Mouse (Mus musculus) kidney, embryonic 15.5 days (tissue): ENCODE measurements around the gene Ago3. TPM values are rescaled to one million over a fixed set of nuclear protein-coding genes. Genes with fewer than 3 reads are reported as not detected.

Source experiments
- ATAC-seq: fragments of 200-750 bp; cut with Nextera tagmentation; replicated peaks from 2 replicates; pipeline ENCODE4 v1.8.0; 2017; ENCODE audit warnings: moderate TSS enrichment; ENCODE audit not compliant: low FRiP score
- H3K27ac ChIP-seq: fragments of 300-500 bp; sonication (generic); 2 replicates; pipeline ENCODE4 v1.5.1; 2015; ENCODE audit warnings: mild to moderate bottlenecking, inconsistent platforms
- H3K27me3 ChIP-seq: fragments of 300-500 bp; sonication (generic); 2 replicates; pipeline ENCODE4 v1.6.1; 2015; ENCODE audit warnings: inconsistent platforms
- H3K36me3 ChIP-seq: fragments of 300-500 bp; sonication (generic); 2 replicates; pipeline ENCODE4 v1.6.1; 2015; ENCODE audit warnings: inconsistent platforms
- H3K4me1 ChIP-seq: fragments of 300-500 bp; sonication (generic); 2 replicates; pipeline ENCODE4 v1.6.1; 2015; ENCODE audit warnings: inconsistent platforms
- H3K4me2 ChIP-seq: fragments of 300-500 bp; sonication (generic); 2 replicates; pipeline ENCODE4 v1.6.1; 2015; ENCODE audit warnings: moderate library complexity, mild to moderate bottlenecking, inconsistent platforms
- H3K4me3 ChIP-seq: fragments of 300-500 bp; sonication (generic); replicated peaks from 2 replicates; pipeline ENCODE4 v1.5.1; 2015; ENCODE audit warnings: mild to moderate bottlenecking, inconsistent platforms
- H3K9ac ChIP-seq: fragments of 300-500 bp; sonication (generic); 2 replicates; pipeline ENCODE4 v1.6.1; 2015; ENCODE audit warnings: mild to moderate bottlenecking, inconsistent platforms
- H3K9me3 ChIP-seq: fragments of 300-500 bp; sonication (generic); replicated peaks from 2 replicates; pipeline ENCODE4 v1.6.1; 2016; ENCODE audit warnings: inconsistent platforms
- WGBS: fragments of 180-500 bp; shearing (Covaris S2); methylation state at CpG from one replicate; pipeline ENCODE4 v1.1.7; 2015; ENCODE audit warnings: mixed read lengths; 5-methylcytosine and 5-hydroxymethylcytosine counted together
- polyA plus RNA-seq: library from polyadenylated mRNA; unstranded; fragments of >200 nt; fragmentation: Nextera tagmentation; extraction: Ambion mirVana; gene quantifications from 2 replicates; pipeline ENCODE4 v1.2.1, GENCODE M21; 2015

Ago3 gene
- polyA plus RNA-seq, 1 experiment from 2014 or later = 15.9 TPM

GRCm38 (mm10) chr4:126306058-126306457, 123.3 kb downstream of the Ago3 start:
- no peak for ATAC-seq
- Histone ChIP-seq H3K9me3 (peaks cover 4% of the 10 kb centered on the region), H3K27ac (no peak overlapping the region), H3K4me2 (no peak overlapping the region), H3K4me1 (peaks cover 22% of the 10 kb centered on the region), H3K36me3 (no peaks in the 10 kb centered on the region), H3K9ac (no peak overlapping the region), H3K4me3 (no peak overlapping the region), H3K27me3 (peaks cover 22% of the 10 kb centered on the region)
- 94% methylated on average over 6 of the region's 6 CpGs for WGBS

GRCm38 (mm10) chr4:126305428-126305827, 123.9 kb downstream of the Ago3 start:
- no peak overlapping the region for H3K27ac ChIP-seq
- no peak overlapping the region for H3K4me3 ChIP-seq
- no peak overlapping the region for H3K9ac ChIP-seq
- no peak for ATAC-seq
- H3K36me3 ChIP-seq = no peaks in the 10 kb centered on the region
- 90% methylated on average over 1 of the region's 1 CpGs for WGBS
- H3K9me3 ChIP-seq = peaks cover 4% of the 10 kb centered on the region
- H3K4me2 ChIP-seq = no peak overlapping the region
- peaks cover 28% of the 10 kb centered on the region for H3K4me1 ChIP-seq
- H3K27me3 ChIP-seq = peaks cover 28% of the 10 kb centered on the region

GRCm38 (mm10) chr4:126303877-126304276, 125.5 kb downstream of the Ago3 start:
- H3K27me3 ChIP-seq = peaks cover 44% of the 10 kb centered on the region
- no peak overlapping the region for H3K4me2 ChIP-seq
- H3K36me3 ChIP-seq = no peaks in the 10 kb centered on the region
- ATAC-seq = no peak
- no peak overlapping the region for H3K4me3 ChIP-seq
- no peak overlapping the region for H3K27ac ChIP-seq
- peaks cover 4% of the 10 kb centered on the region for H3K9me3 ChIP-seq
- no peak overlapping the region for H3K9ac ChIP-seq
- peaks cover 22% of the 10 kb centered on the region for H3K4me1 ChIP-seq
- 60% methylated on average over 4 of the region's 4 CpGs for WGBS

GRCm38 (mm10) chr4:126301584-126302309, 127.6 kb downstream of the Ago3 start:
- WGBS = 8% methylated on average over 27 of the region's 27 CpGs
- Histone ChIP-seq H3K4me3 (peak overlapping the region; percentile 43), H3K36me3 (no peaks in the 10 kb centered on the region), H3K9ac (peak overlapping the region; percentile 25; the same call in 1 of the 2 replicates), H3K9me3 (peaks cover 4% of the 10 kb centered on the region), H3K4me1 (peaks cover 30% of the 10 kb centered on the region), H3K4me2 (peak overlapping the region; percentile 77), H3K27me3 (peaks cover 64% of the 10 kb centered on the region), H3K27ac (no peak overlapping the region)
- 0 out of 2 replicates have a peak, but pooled peaks have one; percentile 27 for ATAC-seq

- peak overlapping the region; percentile 77 for H3K4me2 ChIP-seq
- H3K9me3 ChIP-seq = peaks cover 2% of the 10 kb centered on the region
- peaks cover 36% of the 10 kb centered on the region for H3K4me1 ChIP-seq
- H3K36me3 ChIP-seq = no peaks in the 10 kb centered on the region
- H3K4me3 ChIP-seq = peak overlapping the region; percentile 43
- H3K27ac ChIP-seq = no peak overlapping the region
- under 1% methylated on average over 49 of the region's 50 CpGs for WGBS
- peak overlapping the region; percentile 25 for H3K9ac ChIP-seq
- peaks cover 69% of the 10 kb centered on the region for H3K27me3 ChIP-seq
- peak; percentile 40; the same call in 1 of the 2 replicates for ATAC-seq
Measured at GRCm38 (mm10) chr4:126300916-126301583, 128.3 kb downstream of the Ago3 start.

- H3K4me3 ChIP-seq = peak overlapping the region; percentile 30
- H3K36me3 ChIP-seq = no peaks in the 10 kb centered on the region
- H3K9me3 ChIP-seq = no peaks in the 10 kb centered on the region
- H3K27ac ChIP-seq = 0 out of 2 replicates have a peak overlapping the region, but pooled peaks have one; percentile 51
- peak; percentile 44; the same call in 1 of the 2 replicates for ATAC-seq
- peaks cover 65% of the 10 kb centered on the region for H3K27me3 ChIP-seq
- peak overlapping the region; percentile 60 for H3K4me2 ChIP-seq
- peaks cover 31% of the 10 kb centered on the region for H3K4me1 ChIP-seq
- WGBS = 2% methylated on average over 34 of the region's 34 CpGs
- peak overlapping the region; percentile 47 for H3K9ac ChIP-seq
Measured at GRCm38 (mm10) chr4:126296617-126297101, 132.7 kb downstream of the Ago3 start.

GRCm38 (mm10) chr4:126295937-126296336, 133.4 kb downstream of the Ago3 start:
- Histone ChIP-seq H3K9ac (0 out of 2 replicates have a peak overlapping the region, but pooled peaks have one; percentile 47), H3K27ac (no peak overlapping the region), H3K4me2 (peak overlapping the region; percentile 60; the same call in 1 of the 2 replicates), H3K36me3 (no peaks in the 10 kb centered on the region), H3K4me3 (no peak overlapping the region), H3K27me3 (peaks cover 58% of the 10 kb centered on the region), H3K9me3 (no peaks in the 10 kb centered on the region), H3K4me1 (peaks cover 28% of the 10 kb centered on the region)
- no peak for ATAC-seq
- WGBS = 46% methylated on average over 4 of the region's 4 CpGs

- Histone ChIP-seq H3K27me3 (peaks cover 54% of the 10 kb centered on the region), H3K36me3 (no peaks in the 10 kb centered on the region), H3K4me3 (no peak overlapping the region), H3K4me1 (peaks cover 23% of the 10 kb centered on the region), H3K27ac (no peak overlapping the region), H3K4me2 (no peak overlapping the region), H3K9ac (no peak overlapping the region), H3K9me3 (no peaks in the 10 kb centered on the region)
- WGBS = 72% methylated on average over 6 of the region's 6 CpGs
- no peak for ATAC-seq
Measured at GRCm38 (mm10) chr4:126295152-126295551, 134.2 kb downstream of the Ago3 start.

- no peaks in the 10 kb centered on the region for H3K9me3 ChIP-seq
- no peak overlapping the region for H3K9ac ChIP-seq
- WGBS = 25% methylated on average over 13 of the region's 13 CpGs
- H3K27me3 ChIP-seq = peaks cover 51% of the 10 kb centered on the region
- H3K27ac ChIP-seq = no peak overlapping the region
- no peak overlapping the region for H3K4me2 ChIP-seq
- no peak overlapping the region for H3K4me3 ChIP-seq
- H3K4me1 ChIP-seq = peaks cover 35% of the 10 kb centered on the region
- H3K36me3 ChIP-seq = no peaks in the 10 kb centered on the region
- ATAC-seq = no peak
Measured at GRCm38 (mm10) chr4:126291196-126291595, 138.2 kb downstream of the Ago3 start.

GRCm38 (mm10) chr4:126290314-126290713, 139.0 kb downstream of the Ago3 start:
- H3K27ac ChIP-seq = no peak overlapping the region
- H3K9me3 ChIP-seq = no peaks in the 10 kb centered on the region
- H3K27me3 ChIP-seq = peaks cover 48% of the 10 kb centered on the region
- peaks cover 35% of the 10 kb centered on the region for H3K4me1 ChIP-seq
- no peak overlapping the region for H3K4me2 ChIP-seq
- no peak overlapping the region for H3K4me3 ChIP-seq
- ATAC-seq = no peak
- no peaks in the 10 kb centered on the region for H3K36me3 ChIP-seq
- no peak overlapping the region for H3K9ac ChIP-seq
- 86% methylated on average over 8 of the region's 8 CpGs for WGBS

GRCm38 (mm10) chr4:126288085-126288666, 141.2 kb downstream of the Ago3 start:
- H3K9ac ChIP-seq = no peak overlapping the region
- peak overlapping the region; percentile 28; the same call in 1 of the 2 replicates for H3K27ac ChIP-seq
- ATAC-seq = no peak

More at GRCm38 (mm10) chr4:126288085-126288666, 141.2 kb downstream of the Ago3 start:
- H3K4me1 ChIP-seq = peaks cover 35% of the 10 kb centered on the region
- H3K27me3 ChIP-seq = peaks cover 60% of the 10 kb centered on the region
- no peaks in the 10 kb centered on the region for H3K36me3 ChIP-seq
- H3K4me3 ChIP-seq = peak overlapping the region; percentile 52; the same call in 1 of the 2 replicates
- WGBS = 34% methylated on average over 17 of the region's 17 CpGs
- H3K4me2 ChIP-seq = peak overlapping the region; percentile 82
- no peaks in the 10 kb centered on the region for H3K9me3 ChIP-seq
